Mouse (Mus musculus) gastrocnemius, postnatal 10 days (tissue): ENCODE data around the gene Rpl22l1. TPM values are rescaled to one million over a fixed set of nuclear protein-coding genes. Genes with fewer than 3 reads are reported as not detected.
"Not testable (repeated sequence)": the region's sequence is repeated elsewhere in the genome, so short reads cannot be mapped to it uniquely, and the experiment has no call there.

ENCODE experiments used
- DNase-seq: peaks from one replicate; pipeline ENCODE4 v3.0.0; 2021; ENCODE audit warnings: mixed read lengths
- long read RNA-seq, 2 experiments: library from polyadenylated mRNA; stranded (forward); transcript quantifications; one replicate each; pipeline ENCODE4 v2.0.0; 2021
- total RNA-seq, 2 experiments: library from RNA; stranded (reverse); gene quantifications; 2 replicates each; pipeline ENCODE4 v1.2.3; 2021

Rpl22l1 gene
- 100 to 1,000 TPM; 189 to 202 TPM for total RNA-seq
- long read RNA-seq, experiment 1, transcript Rpl22l1-201 (4 exons, 552 nt), result minor isoform, 25 of 78 reads
- long read RNA-seq, experiment 1, transcript Rpl22l1-206 (4 exons, 525 nt), result major isoform, 49 of 78 reads
- long read RNA-seq, experiment 1, partial matches to known transcripts, result 1 of 78 reads
- long read RNA-seq, experiment 1, other reads (novel, unspliced or antisense), result 3 of 78 reads
- long read RNA-seq, experiment 2, transcript Rpl22l1-206 (4 exons, 525 nt), result major isoform, 30 of 48 reads
- long read RNA-seq, experiment 2, transcript Rpl22l1-201 (4 exons, 552 nt), result minor isoform, 15 of 48 reads
- long read RNA-seq, experiment 2, partial matches to known transcripts, result 0 of 48 reads
- long read RNA-seq, experiment 2, other reads (novel, unspliced or antisense), result 1 of 48 reads

DNA sequence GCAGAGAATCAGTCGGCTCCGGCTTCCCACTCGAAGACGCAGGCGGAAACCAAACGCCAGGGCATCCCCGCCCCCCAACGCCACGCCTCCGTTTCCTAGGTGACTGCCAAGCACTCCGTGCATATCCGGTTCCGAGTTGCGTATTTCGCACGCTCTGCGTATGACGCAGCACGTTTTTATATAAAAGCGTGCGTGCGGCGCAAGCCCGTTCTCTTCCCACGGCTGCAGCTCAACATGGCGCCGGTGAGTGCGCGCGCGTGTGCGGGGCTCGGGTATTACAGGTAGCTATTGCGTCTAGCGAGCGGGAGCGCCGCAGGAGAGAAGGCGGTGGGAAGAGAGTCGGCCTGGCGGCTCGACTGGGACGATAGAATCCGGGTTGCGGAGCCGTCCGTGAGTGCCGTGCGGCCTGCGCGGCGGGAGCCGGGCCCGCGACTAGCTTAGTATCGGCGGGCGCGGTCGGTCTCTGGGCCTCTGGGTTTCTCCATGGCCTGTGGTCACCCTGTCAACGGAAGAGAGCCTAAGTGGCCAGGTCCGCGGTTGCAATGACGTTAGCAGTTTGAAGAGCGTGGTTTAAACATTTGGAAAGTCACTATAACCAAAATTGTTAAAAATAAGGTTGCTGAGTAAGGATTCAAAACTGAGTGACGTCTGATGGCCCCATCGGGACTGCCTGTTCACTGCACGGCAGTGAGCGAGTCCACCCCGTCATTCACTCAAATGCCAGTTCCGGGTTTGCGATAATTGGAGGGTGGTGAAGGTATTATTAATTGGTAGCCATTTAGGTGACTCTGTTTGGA lies at the start of gene Rpl22l1:
TSS of gene Rpl22l1 (plus strand) at position 136 of the 797 bp plus-strand sequence.
- peak; percentile 97 for DNase-seq

DNA sequence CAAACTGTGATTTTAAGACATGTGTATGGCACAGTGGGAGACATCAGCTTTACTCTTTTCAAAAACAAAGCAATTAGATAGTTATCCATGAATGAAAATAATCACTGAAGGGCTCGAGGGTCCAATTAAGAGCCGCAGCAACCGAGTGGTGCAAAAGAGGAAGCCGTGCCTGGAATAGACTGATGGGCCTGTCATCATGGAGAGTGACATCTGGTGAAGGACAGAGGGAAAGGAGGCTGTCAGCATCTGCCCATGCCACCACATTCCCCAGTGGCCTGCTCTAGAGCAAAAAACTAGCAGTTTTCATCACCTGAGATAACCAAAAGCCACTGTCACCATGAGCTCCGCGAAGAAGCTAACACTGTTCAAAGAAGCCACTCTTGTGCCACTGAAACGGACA lies 49.8 kb upstream of the Rpl22l1 start:
- no peak for DNase-seq

DNA sequence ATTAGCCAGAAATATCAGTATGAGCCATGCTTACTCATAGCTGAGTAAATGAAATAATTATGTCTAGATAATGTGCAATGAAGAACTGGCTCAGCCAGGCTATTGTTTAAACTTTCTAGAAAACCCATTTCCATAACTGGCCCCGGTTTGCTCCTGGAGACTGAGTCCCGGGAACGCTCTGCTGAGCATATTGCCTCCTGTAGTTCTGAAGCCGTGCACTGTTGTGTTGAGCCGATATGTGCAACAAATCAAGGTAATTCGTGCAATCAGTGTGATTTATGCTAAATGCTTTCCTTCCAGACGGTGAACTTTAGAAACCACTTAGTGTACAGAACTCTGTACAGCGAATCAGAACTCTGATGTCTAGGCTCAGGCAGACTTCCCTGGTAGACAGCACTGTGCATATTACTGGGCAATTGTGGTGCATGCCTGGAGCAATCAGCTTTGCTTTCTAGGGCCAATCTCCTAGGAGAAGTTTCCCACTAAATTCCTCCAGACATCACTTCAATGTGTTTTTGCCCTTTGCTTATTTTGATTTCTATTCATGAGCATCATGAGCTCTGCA lies 43.9 kb upstream of the Rpl22l1 start:
- no peak for DNase-seq

DNA sequence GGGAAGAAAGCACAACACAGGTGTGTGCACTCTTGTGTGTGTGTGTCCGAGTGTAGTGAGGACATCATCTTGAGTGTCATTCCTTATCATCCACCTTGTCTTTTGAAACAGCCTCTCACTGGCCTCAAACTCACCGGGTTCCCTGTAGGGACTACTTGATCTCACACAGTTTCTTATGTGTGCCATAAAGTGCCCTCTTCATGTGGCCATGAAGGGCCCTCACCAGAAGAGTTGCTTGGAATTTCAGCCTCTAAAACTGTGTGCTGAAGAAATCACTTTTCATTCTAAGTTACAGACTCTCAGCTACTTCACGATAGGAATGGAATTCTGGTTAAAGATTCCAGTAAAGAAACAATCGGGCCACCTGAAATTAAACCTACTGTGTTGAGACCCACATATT lies 38.3 kb upstream of the Rpl22l1 start:
- DNase-seq, result no peak

DNA sequence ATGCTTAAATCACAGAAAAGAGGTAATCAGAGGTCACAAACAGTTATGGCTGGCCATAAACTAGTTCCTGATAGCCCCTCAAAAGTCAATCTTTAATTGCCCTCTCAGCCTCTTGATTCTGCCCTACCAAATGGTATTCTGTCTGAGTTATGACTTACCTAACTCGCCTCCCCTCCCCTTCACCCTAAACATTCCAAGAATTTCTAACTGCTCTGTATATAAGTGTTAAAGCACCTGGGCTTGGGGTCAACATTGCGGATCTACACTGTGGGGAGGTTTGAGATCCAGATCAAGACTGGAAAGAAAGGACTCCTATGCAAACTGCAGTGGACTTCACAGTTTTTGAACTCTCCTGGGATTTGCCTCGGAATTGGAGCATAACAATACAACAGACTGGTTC lies 37.0 kb upstream of the Rpl22l1 start:
- no peak for DNase-seq

DNA sequence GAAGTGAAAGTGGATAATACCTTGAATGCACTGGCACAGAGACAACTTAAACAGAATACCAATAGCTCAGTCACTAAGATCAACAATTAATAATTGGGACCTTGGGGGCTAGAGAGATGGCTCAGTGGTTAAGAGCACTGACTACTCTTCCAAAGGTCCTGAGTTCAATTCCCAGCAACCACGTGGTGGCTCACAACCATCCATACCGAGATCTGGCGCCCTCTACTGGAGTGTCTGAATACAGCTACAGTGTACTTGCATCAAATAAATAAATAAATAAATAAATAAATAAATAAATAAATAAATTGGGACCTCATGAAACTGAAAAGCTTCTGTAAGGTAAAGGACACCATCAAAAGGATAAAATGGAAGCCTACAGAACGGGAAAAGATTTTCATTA lies 32.3 kb upstream of the Rpl22l1 start:
- DNase-seq, result not testable (repeated sequence)

DNA sequence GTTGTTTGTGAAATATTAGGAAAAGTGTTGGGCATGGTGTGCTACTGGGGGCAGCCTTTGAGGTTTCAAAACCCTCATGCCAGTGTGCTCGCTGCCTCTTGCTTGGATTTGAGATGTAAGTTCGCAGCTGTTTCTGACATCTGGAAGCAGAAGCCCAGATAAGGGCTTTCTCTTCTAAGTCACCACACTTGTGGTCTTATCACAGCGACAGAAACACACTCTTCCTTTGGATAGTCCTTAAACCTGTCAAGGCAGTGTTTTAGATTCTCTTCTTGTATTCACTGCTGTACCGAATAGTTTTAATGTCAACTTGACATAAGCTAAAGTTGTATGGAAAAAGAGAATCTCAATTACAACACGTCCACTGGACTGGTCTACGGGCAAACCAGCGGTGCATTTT lies 29.9 kb upstream of the Rpl22l1 start:
- DNase-seq, result no peak

DNA sequence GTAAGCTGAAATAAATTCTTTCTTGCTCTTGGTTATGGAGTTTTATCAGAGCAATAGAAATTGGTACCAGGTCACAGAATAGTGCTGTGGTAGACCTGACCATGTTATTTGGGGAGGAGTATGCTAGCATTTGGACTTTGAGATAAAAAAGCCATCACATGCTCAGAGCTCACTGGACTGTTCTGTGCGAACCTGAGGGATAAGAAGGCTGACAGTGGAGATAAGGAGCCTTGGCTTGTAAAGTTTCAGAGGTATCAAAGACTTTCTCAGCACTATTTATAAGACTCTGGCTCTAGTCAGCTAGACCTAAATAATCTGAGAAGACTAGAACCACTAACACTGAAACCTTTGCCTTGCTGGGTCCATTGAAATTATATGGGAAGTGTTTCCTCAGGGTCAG lies 29.3 kb upstream of the Rpl22l1 start:
- DNase-seq, result no peak

DNA sequence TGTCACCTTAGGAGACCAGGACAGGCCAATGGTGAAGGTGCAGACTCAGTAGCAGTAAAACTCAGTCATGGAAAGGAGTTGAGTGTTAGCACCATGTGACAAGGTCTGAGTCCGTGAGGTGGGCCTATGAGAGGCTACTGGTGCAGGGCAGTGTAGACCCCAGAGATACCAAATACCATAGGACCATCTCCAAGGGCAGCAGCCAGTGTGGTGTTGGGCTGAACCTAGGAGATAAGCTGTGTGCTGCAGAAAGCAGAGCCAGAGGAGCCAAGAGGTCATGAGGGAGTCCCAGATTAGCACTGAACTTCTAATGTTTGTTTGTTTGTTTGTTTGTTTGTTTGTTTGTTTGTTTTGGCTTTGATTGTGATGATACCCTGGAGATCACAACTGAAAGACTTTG lies 28.7 kb upstream of the Rpl22l1 start:
- DNase-seq, result no peak

DNA sequence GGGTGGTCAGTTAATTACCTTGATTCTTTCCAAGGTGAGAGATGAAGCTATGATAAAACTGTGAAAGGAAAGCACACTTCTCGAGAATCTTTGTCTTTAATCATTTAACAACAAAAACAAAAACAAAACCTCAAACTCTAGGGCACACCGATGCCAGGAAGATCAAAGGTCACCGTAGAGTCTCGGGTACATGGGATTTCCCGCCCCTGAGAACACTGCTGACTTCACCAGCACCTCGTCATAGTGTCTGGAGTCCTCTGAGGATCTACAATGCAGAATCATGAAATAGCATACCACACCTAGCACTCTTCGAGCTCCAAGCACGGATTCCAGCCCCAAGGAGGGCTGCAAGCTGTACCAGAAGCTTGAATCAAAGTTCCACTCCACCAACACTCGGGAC lies 24.7 kb upstream of the Rpl22l1 start:
- DNase-seq, result no peak

DNA sequence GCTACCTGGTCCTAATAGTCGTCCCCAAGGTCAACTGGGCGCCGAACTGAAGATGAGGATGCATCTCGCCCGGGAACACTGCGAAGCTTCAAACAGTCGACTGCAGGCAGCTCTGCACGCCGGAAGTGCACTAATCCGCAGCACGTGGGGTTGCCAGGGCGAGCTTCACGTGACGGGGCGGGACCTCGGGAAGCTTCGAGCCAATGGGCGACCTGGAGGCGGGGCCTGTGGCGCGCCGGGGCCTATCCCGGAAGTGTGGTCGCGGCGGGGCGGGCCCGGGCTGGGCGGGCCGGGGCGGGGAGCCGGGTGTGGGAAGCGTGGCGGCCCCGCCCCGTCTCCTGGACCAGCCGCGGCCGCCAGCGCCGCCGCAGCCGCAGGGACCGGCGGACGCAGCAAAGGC lies 24.2 kb upstream of the Rpl22l1 start, which contains the start of gene Eif5a2:
TSS of gene Eif5a2 (plus strand) at position 283 of the 400 bp plus-strand sequence.
- DNase-seq, result peak; percentile 93

DNA sequence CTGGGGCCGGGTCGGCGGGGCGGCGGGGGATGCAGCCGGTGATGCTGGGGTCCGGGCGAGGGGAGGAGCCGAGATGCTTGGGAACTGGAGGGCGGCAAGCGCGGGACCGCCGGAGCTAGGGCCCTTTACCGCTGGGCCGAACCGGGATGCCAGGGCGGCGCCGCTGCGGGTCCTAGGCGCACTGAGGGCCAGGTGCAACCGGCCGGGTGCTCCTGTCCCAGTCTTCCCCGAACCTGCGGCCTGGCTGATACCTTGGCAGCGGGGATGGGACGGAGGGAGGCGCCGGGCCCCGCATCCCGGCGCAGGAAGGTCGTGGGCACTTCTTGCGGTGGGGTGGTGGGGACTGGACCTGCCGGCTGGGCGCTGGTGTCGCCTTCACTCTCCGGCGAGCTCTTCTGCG lies 23.8 kb upstream of the Rpl22l1 start:
- DNase-seq, result no peak

DNA sequence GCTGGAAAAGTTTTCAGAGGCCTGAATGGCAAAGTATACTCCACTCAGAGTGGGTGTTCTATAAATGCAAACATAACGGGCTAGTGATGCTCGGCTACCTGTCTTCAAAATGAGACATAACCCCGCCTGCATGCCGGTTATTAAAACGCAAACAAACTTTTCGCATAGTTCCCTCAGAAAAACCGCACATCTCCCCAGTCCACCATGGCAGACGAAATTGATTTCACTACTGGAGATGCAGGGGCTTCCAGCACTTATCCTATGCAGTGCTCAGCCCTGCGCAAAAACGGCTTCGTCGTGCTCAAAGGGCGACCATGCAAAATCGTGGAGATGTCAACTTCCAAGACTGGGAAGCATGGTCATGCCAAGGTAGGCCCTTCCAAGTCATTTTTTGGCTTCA lies 23.4 kb upstream of the Rpl22l1 start:
- no peak for DNase-seq

DNA sequence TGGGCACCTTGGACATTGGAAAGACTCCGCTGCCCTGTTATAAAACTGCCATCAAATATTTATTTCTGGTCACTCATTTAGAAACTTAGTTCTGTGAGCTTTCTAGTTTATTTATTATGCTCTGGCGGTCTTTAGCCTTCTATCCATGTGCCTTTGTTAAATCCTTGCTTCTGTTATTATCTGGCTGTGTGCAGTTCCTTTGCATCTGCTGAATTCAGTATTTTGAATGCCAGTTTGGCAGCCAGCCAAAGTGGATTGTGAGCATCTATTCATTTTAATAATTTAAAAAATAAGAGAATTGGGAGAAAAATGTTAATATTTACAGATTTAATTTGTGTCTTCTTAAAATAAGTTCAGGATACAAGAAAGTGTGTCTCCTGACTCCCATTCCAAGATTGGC lies 21.1 kb upstream of the Rpl22l1 start:
- no peak for DNase-seq

DNA sequence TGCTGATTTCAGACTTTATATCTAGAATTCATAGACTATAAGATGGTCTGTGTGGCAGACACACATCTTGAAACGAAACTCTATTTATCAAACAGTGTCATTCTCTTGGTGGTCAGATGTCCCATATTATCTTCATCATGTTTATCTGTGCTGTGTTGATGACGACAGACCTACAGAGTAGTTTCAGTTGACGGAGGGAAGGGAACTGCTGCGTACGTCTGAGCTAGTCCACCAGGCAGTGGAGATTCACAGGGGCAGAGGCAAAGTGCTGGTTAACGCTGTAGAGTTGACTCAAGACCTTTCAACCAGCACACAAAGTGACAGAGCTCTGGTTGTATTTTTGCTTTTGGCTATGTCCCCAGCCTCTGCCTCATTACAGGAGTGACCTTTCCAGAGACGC lies 10.4 kb upstream of the Rpl22l1 start:
- no peak for DNase-seq

DNA sequence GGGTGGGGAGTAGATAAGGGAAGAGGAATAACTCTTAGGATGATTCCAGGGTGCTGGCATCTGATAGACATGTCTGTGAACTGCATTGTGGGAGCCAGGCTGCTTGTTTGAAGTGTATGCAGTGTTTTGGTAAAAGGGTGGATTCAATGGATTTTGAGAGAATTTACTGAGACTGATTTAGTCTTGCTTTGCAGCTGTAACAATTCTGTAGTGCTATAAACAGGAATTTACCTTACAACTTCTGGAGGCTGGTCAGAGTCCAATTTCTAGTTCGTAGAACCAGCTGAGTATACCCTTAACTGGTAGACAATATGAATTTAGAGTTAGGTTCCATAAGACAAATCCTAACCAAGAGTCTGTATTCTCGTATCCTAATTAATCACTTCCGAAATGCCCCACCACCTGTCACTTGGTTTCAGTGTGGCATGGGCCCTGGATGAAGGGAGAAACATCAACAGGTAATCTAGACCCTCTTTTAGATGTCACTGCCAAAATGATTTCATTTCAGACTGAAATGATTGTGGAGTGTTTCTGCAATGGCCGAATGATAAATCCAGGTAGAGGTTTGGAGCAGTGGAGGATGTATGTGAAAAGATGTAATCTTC lies 2.9 kb downstream of the Rpl22l1 start:
- no peak for DNase-seq

DNA sequence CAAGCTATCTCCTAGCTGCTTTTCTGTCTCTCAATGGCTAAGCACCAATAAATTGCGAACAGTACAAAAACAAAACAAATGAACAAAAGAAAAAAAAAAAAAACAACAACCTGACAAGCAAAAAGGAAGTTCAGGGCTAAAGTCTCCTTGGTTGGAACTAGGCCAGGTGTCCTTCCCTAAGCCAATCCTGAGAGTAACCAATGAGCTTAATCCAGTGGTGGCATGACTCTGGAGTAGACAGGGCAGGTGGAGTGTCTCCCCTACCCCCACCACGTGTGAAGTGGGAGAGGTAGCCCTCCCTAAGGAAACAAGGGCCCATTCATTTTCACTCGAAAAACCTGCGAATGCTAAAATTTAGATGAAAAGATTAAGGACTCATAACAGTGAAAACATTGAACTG lies 6.2 kb downstream of the Rpl22l1 start:
- no peak for DNase-seq

DNA sequence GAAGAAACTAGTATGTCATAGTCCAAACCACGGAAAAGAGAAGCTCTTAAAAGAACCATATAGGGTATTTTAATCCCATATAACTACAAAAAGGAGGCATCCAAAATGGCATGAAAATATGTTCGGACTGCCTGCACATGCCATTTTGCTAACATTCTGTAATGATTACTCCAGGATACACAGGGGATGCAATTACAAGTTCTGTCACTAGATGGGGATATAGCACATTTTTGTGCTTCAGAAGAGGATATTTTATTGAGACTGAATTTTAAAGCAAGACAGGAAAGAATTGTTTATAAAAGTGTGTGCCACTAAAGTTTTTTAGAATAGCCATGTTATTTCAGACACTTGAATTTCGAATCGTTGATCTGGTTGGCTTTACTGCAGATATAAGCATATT lies 9.1 kb downstream of the Rpl22l1 start:
- DNase-seq, result no peak

DNA sequence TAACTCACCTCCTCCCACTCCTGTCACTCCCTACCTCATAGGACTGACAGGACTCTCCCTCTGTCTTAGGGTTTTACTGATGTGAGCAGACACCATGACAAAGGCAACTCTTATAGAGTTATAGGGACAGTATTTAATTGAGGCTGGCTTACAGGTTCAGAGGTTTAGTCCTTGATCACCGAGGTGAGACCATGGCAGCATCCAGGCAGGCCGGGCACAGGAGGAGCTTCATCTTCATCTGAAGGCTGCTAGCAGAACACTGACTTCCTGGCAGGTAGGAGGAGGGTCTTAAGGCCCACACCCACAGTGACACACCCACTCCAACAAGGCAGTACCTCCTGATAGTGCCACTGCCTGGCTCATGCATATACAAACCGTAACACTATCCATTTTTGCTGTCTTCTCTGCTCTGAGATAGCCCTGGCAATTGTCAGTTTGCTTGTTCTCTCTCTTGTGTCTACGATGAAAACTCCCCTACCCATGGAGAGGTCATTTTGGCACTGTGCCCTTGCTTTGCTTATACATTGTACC lies 10.8 kb downstream of the Rpl22l1 start:
- no peak for DNase-seq

DNA sequence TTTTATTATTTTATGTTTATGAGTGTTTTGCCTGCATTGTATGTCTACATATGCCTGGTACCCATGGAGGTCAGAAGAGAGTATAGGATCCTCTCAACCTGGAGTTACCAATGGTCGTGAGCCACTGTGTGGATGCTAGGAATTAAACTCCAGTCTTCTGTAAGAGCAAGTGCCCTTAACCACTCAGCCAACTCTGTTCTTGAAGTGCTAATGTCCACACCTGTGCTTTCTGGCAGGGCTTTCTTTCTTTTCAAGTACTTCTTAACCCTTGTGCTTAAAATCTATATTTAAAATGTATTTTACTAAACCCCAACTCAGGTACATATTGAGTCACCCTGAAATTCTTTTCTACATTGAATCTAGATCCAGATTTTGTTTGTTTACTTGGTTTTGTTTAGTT lies 21.0 kb downstream of the Rpl22l1 start:
- no peak for DNase-seq

DNA sequence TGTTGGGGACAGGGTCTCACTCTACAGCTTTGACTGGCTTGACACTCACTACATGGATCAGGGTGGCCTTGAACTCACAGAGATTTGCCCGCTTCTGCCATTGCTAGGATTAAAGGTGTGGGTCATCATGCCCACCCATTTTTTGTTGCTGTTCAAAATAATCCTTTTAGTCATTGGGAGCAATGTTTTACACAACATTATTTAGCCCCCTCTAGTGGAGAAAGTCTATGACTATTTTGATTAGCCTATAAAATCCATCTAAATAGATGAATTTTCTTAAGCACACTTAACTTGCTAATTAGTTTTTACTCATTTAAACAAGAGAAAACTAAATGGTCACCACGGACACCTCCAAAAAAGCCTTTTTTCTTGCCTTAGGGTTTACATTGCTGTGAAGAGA lies 22.4 kb downstream of the Rpl22l1 start:
- DNase-seq, result no peak

DNA sequence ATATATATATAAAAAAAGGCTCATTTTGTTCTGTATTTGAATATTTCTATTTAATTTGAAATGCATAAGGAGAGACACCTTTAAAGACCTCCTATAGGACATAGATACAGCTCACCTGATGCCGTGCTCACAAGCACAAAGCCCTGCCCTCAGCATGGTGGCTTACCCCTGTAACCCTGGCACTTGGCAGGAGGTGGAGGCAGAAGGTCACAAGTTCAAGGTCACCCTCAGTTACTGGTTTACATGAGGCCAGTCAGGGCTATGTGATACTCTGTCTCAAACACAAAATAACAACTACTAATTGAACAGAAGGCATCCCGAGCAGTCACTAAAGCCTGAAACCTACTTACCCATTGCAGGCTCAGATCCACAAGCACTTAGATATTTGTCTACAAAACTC lies 24.2 kb downstream of the Rpl22l1 start:
- DNase-seq, result no peak
